Mouse (Mus musculus) embryonic facial prominence, embryonic 10.5 days (tissue): Measurements from ENCODE around the gene Slc22a17. TPM values are rescaled to one million over a fixed set of nuclear protein-coding genes. Genes with fewer than 3 reads are reported as not detected.

Experiments
- DNase-seq: peaks from one replicate; pipeline ENCODE4 v3.0.0-alpha.2; 2017; ENCODE audit warnings: low spot score
- H3K27ac ChIP-seq: fragments of 300-500 bp; sonication (generic); replicated peaks from 2 replicates; pipeline ENCODE4 v1.5.1; 2016; ENCODE audit warnings: mild to moderate bottlenecking
- H3K27me3 ChIP-seq: fragments of 300-500 bp; sonication (generic); replicated peaks from 2 replicates; pipeline ENCODE4 v1.6.1; 2016; ENCODE audit warnings: low read depth, mild to moderate bottlenecking; ENCODE audit not compliant: poor library complexity, severe bottlenecking
- H3K36me3 ChIP-seq: fragments of 300-500 bp; sonication (generic); replicated peaks from 2 replicates; pipeline ENCODE4 v1.6.1; 2016; ENCODE audit warnings: mild to moderate bottlenecking, moderate library complexity
- H3K4me1 ChIP-seq: fragments of 300-500 bp; sonication (generic); 2 replicates; pipeline ENCODE4 v1.6.1; 2016
- H3K4me3 ChIP-seq: fragments of 300-500 bp; sonication (generic); 2 replicates; pipeline ENCODE4 v1.5.1; 2016; ENCODE audit warnings: mild to moderate bottlenecking, moderate library complexity
- H3K9me3 ChIP-seq: fragments of 300-500 bp; sonication (generic); 2 replicates; pipeline ENCODE4 v1.6.1; 2016; ENCODE audit warnings: mild to moderate bottlenecking
- WGBS: fragments of 180-500 bp; shearing (Covaris S2); methylation state at CpG from one replicate; pipeline ENCODE4 v1.1.7; 2016; 5-methylcytosine and 5-hydroxymethylcytosine counted together
- microRNA counts: library from miRNA; unstranded; fragments of <30 nt; microRNA quantifications from one replicate; lab custom pipeline; 2017
- microRNA-seq: library from miRNA; unstranded; fragments of <30 nt; microRNA quantifications from one replicate; pipeline ENCODE4, GENCODE M21; 2017
- polyA plus RNA-seq: library from polyadenylated mRNA; unstranded; fragments of >200 nt; fragmentation: Nextera tagmentation; extraction: Ambion mirVana; gene quantifications from 2 replicates; pipeline ENCODE4 v1.2.1, GENCODE M21; 2016

Slc22a17 gene
- polyA plus RNA-seq, 1 experiment from 2014 or later, result 45.7 TPM

DNA sequence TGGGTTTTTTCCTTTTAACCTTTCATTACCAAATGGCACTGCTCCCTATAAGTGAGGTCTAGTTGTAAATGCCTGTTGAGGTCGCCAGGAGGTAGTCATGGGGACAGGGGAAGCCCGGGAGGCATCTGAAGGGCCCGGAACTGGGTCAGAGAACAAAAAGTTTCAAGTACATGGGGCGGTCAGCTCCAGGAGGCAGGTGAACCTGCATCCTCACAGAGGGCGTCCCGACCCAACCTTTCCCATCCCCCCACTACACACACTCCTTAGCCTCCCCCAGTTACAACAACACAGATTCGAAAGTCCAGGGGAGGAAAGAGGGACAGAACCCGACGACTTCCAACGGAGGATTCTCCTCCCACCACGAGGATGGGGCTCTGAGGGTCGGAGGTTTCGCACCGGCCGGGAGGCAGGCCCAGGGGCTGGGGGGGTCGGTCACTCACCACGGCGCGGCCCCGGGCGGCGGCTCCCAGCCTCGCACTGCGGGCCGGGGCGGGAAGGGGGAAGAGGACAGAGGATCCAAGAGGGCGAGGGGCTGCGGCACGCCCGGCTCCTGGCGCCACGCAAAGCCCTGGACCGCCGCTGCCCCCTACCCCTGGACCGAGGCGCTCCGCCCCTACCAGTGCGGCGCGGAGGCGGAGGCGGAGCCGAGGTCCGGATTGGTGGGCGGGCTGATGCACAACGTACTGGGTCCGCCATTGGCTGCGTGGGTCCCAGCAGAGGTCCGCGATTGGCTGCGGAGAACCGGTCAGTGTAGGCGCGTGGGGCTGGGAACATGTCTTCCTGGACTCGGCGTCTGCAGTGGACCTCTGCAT lies 49.2 kb downstream of the Slc22a17 start:
- peak; percentile 97 for DNase-seq
- Histone ChIP-seq H3K4me1 (peaks cover 14% of the 10 kb centered on the region), H3K27ac (peak overlapping the region; percentile 94), H3K27me3 (no peaks in the 10 kb centered on the region), H3K4me3 (peak overlapping the region; percentile 95), H3K36me3 (no peaks in the 10 kb centered on the region), H3K9me3 (no peaks in the 10 kb centered on the region)
- WGBS, result under 1% methylated on average over 56 of the region's 56 CpGs

DNA sequence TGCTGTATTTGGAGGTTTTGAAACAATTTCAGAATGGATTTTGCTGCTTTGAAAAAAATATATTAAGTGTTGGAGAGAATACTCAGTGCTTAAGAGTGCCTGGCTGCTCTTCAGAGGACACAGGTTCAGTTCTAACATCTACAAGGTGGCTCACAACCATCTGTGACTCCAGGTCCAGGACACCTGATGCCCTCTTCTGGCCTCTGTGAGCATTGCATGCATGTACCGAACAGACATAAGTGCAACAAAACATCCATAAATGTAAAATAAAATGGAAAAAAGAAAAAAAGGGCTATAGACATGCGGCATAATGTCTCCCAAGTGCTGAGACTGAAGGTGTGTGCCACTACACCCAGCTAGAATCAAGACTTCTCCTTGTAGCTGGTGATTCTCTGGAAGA lies 52.4 kb downstream of the Slc22a17 start:
- DNase-seq, result peak; percentile 62
- H3K36me3 ChIP-seq, result peaks cover 26% of the 10 kb centered on the region
- H3K27ac ChIP-seq, result no peak overlapping the region
- H3K4me3 ChIP-seq, result no peak overlapping the region
- H3K27me3 ChIP-seq, result no peaks in the 10 kb centered on the region
- 56% methylated on average over 2 of the region's 2 CpGs for WGBS
- peaks cover 14% of the 10 kb centered on the region for H3K4me1 ChIP-seq
- H3K9me3 ChIP-seq, result no peaks in the 10 kb centered on the region

DNA sequence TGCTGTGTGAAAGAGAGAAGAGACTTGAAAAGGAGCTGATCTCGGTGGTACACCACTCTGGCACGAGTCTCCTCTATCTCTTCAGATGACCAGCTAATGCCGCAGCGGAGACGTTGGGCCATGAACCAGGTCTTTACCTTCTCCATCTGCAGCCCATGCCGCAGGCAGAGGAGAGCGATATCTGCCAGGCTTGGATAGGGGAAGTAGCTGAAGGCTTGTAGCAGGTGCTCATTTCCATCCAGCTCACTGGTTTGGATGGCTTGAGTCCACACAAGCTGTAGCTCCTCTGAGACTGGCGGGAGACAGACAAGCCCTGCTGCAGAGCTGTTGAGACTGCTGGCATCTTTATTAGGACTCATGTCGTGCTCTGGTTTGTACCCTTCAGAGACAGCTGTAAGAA lies 55.0 kb downstream of the Slc22a17 start:
- no peak overlapping the region for H3K27ac ChIP-seq
- H3K27me3 ChIP-seq, result no peaks in the 10 kb centered on the region
- DNase-seq, result no peak
- H3K4me3 ChIP-seq, result no peak overlapping the region
- H3K9me3 ChIP-seq, result no peaks in the 10 kb centered on the region
- peaks cover 8% of the 10 kb centered on the region for H3K4me1 ChIP-seq
- WGBS, result 92% methylated on average over 9 of the region's 9 CpGs
- H3K36me3 ChIP-seq, result peaks cover 45% of the 10 kb centered on the region

DNA sequence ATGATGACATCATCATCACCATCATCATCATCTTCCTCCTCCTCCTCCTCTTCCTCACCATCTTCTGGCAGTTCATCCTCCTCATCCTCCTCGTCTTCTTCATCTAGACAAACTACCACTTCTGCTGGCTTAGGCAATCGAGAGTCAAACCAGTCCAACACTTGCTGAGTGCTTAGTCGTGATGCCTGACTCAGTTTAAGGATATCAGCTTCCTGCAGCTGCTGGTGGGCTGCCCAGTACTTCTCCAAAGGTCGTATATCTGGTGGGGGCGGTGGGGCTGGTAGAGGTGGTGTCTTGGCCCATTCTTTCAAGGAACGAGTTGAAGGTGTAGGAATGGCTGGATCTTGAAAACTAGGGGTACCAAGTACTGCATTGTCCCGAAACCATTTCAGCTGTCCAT lies 56.2 kb downstream of the Slc22a17 start:
- Histone ChIP-seq H3K36me3 (peaks cover 45% of the 10 kb centered on the region), H3K27ac (no peak overlapping the region), H3K4me1 (no peaks in the 10 kb centered on the region), H3K27me3 (no peaks in the 10 kb centered on the region), H3K4me3 (no peak overlapping the region), H3K9me3 (no peaks in the 10 kb centered on the region)
- WGBS, result 89% methylated on average over 7 of the region's 7 CpGs
- no peak for DNase-seq

MicroRNA genes within 50 kb of the gene (microRNA counts, 519-probe panel; counts per million panel counts)
- 188 counts per million, percentile 57 among the panel's probes with 10 or more counts for microRNA mmu-miR-208a (lab: Ali Mortazavi, UCI)

Small RNA genes lying within 50 kb of the gene (microRNA-seq; reads per million reads assigned to microRNA genes)
- 12.5 reads per million, percentile 23 among the genes with 10 or more reads in this experiment for gene Mir208a

Other genes with a start within 250 kb of the Slc22a17 start
- gene 1700123O20Rik, start 226.9 kb downstream of the Slc22a17 start, polyA plus RNA-seq, result 115 and 116 TPM in 2 replicates
- 150 and 152 TPM in 2 replicates for gene Acin1, start 226.2 kb downstream of the Slc22a17 start, polyA plus RNA-seq
- 0.10 and 0.12 TPM in 2 replicates for gene Gm29776, start 214.3 kb downstream of the Slc22a17 start, polyA plus RNA-seq
- not detected in 2 replicates for gene Cebpe, start 201.0 kb downstream of the Slc22a17 start, polyA plus RNA-seq
- gene Slc7a8, start 131.2 kb downstream of the Slc22a17 start, polyA plus RNA-seq, result 1.3 and 1.6 TPM in 2 replicates
- not detected in 2 replicates for gene Rnf212b, start 99.0 kb downstream of the Slc22a17 start, polyA plus RNA-seq
- 20.3 and 22.1 TPM in 2 replicates for gene Homez, start 42.2 kb downstream of the Slc22a17 start, polyA plus RNA-seq
- 0.56 and 0.60 TPM in 2 replicates for gene Ppp1r3e, start 35.6 kb downstream of the Slc22a17 start, polyA plus RNA-seq
- gene Bcl2l2, start 29.8 kb downstream of the Slc22a17 start, polyA plus RNA-seq, result 2.3 and 2.5 TPM in 2 replicates
- 0.14 and 0.25 TPM in 2 replicates for gene Gm20521, start 29.7 kb downstream of the Slc22a17 start, polyA plus RNA-seq
- gene Pabpn1, start 20.6 kb downstream of the Slc22a17 start, polyA plus RNA-seq, result 173 TPM in 2 replicates
- 42.4 and 42.9 TPM in 2 replicates for gene Efs, start 13.0 kb upstream of the Slc22a17 start, polyA plus RNA-seq
- gene Il25, start 19.6 kb upstream of the Slc22a17 start, polyA plus RNA-seq, result 0.14 TPM in 1 of 2 replicates, not detected in the other
- gene Cmtm5, start 23.1 kb upstream of the Slc22a17 start, polyA plus RNA-seq, result 2.2 and 2.7 TPM in 2 replicates
- 0.26 and 2.0 TPM in 2 replicates for gene Myh6, start 53.8 kb upstream of the Slc22a17 start, polyA plus RNA-seq
- gene Gm17428, start 63.8 kb upstream of the Slc22a17 start, polyA plus RNA-seq, result not detected in 2 replicates
- gene Myh7, start 81.5 kb upstream of the Slc22a17 start, polyA plus RNA-seq, result 1.9 and 8.4 TPM in 2 replicates
- 91.1 and 94.2 TPM in 2 replicates for gene Ngdn, start 102.3 kb upstream of the Slc22a17 start, polyA plus RNA-seq
- gene Zfhx2, start 179.2 kb upstream of the Slc22a17 start, polyA plus RNA-seq, result 6.1 and 6.8 TPM in 2 replicates
- gene Thtpa, start 181.7 kb upstream of the Slc22a17 start, polyA plus RNA-seq, result 22.4 and 22.8 TPM in 2 replicates
- gene Ap1g2, start 193.5 kb upstream of the Slc22a17 start, polyA plus RNA-seq, result 14.5 and 15.8 TPM in 2 replicates
- 0.45 and 0.81 TPM in 2 replicates for gene Jph4, start 203.8 kb upstream of the Slc22a17 start, polyA plus RNA-seq